In the genomic region with DNA sequence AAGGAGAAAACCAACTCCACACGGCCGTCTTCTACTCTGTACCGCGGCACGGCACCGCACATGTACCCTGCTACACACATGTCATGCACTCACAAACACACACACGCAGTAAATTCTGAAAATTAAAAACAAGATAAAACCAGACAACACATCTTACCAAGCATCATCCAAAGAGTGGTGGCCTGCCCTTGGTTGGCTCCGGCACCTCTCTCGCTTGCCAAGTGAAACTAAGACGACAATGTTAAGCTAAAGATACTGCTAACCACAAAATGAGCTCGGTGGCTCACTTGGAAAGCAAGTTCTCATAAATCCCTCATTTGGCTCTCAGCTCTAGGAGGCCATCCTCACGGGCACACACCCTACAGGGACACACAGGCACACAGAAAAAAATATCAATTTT, we compare ENCODE assay signal across 17 mouse cellular contexts. TPM values are rescaled to one million over a fixed set of nuclear protein-coding genes. Genes with fewer than 3 reads are reported as not detected.
A peak's percentile ranks its signal among the peaks of the same experiment; 100 is the strongest.
DNase-seq lines count a peak whose midpoint lies in the region; ATAC-seq lines count a peak whose summit lies in the region.
"Had no signal": no experiment of that assay in that cellular context is flagged by ENCODE, and none has a peak within 500 bp of the region (broad histone marks: within the 10 kb centered on the region; RNA-seq: fewer than 3 reads in every experiment).

No protein-coding gene starts in this region.

- no peaks in the 10 kb centered on the region; the same call in 1 of the 2 replicates for H3K36me3 ChIP-seq in liver, embryonic 12.5 days
- H3K36me3 ChIP-seq: hindbrain, embryonic 13.5 days; limb, embryonic 10.5 days; neural tube, embryonic 13.5 days had no signal

- no peak overlapping the region for H3K4me3 ChIP-seq in liver, embryonic 12.5 days
- H3K4me3 ChIP-seq: forebrain, embryonic 10.5 days; hindbrain, embryonic 13.5 days; limb, embryonic 10.5 days; neural tube, embryonic 13.5 days had no signal

- H3K4me2 ChIP-seq in liver, embryonic 12.5 days: peak overlapping the region; percentile 9; the same call in 1 of the 2 replicates
- H3K4me2 ChIP-seq: hindbrain, embryonic 13.5 days; neural tube, embryonic 13.5 days had no signal

- H3K9ac ChIP-seq in liver, embryonic 12.5 days: no peak overlapping the region
- H3K9ac ChIP-seq: hindbrain, embryonic 13.5 days; neural tube, embryonic 13.5 days had no signal

- H3K27me3 ChIP-seq in liver, embryonic 12.5 days (replicated peaks): no peaks in the 10 kb centered on the region
- H3K27me3 ChIP-seq: hindbrain, embryonic 13.5 days; neural tube, embryonic 13.5 days had no signal

- H3K4me1 ChIP-seq in liver, embryonic 12.5 days: peaks cover 71% of the 10 kb centered on the region

- ATAC-seq in liver, embryonic 12.5 days: no peak
- ATAC-seq in megakaryocyte progenitor cell, adult 5-6 weeks (replicated peaks; ENCODE audit: poor library complexity): peak; percentile 62
- ATAC-seq: intestine, postnatal 0 days had no signal

- no peak for DNase-seq in liver
- peak; percentile 41 for DNase-seq in 416B (ENCODE audit: low read depth)
- DNase-seq in MEL-GATA-1-ER (ENCODE audit: extremely low read depth, low read depth): peak; percentile 64
- no peak for DNase-seq in left cerebral cortex, adult 18-20 months (ENCODE audit: low spot score in 2 of 2)
- no peak for DNase-seq in layer of hippocampus, adult 11-12 months (ENCODE audit: low spot score)
- DNase-seq: cerebellum, adult 11-12 months; gastrocnemius, postnatal 25 days; kidney, postnatal 25 days; retina, postnatal 1 day; thymus, postnatal 4 days had no signal

- no peak overlapping the region for H3K27ac ChIP-seq in liver, embryonic 12.5 days
- H3K27ac ChIP-seq: forebrain, embryonic 10.5 days; hindbrain, embryonic 13.5 days; limb, embryonic 10.5 days had no signal

- 62% methylated on average over 12 of the region's 12 CpGs for WGBS in liver, embryonic 12.5 days (ENCODE audit: insufficient replicate concordance)

- no peaks in the 10 kb centered on the region for H3K9me3 ChIP-seq in liver, embryonic 12.5 days (replicated peaks)
- H3K9me3 ChIP-seq: forebrain, embryonic 10.5 days; hindbrain, embryonic 13.5 days; limb, embryonic 10.5 days; neural tube, embryonic 13.5 days had no signal

RNA-seq across cellular contexts. Expression of gene Coro1c, which starts 9.0 kb away (rescaled TPM):
- polyA plus RNA-seq in liver, embryonic 12.5 days (2016; fragmentation: Nextera tagmentation; extraction: Ambion mirVana): 78.7 and 78.8 TPM in 2 replicates
- total RNA-seq in megakaryocyte progenitor cell, adult 5-6 weeks (2015): 59.7 and 63.9 TPM in 2 replicates
- 81.8 and 83.9 TPM in 2 replicates for total RNA-seq in megakaryocyte progenitor cell, adult 5-6 weeks (2017)
- total RNA-seq in left cerebral cortex, adult 18-20 months (2021): 10 to 100 TPM; 86.7 to 88.5 TPM

Comparison
In these comparisons a context has a peak if more than half of its experiments do, and no peak if none do; other contexts are left out.
1. DNase-seq: peak in 416B (single experiment) and MEL-GATA-1-ER (single experiment); none in liver (single experiment), left cerebral cortex, adult 18-20 months (0 of 2) and layer of hippocampus, adult 11-12 months (single experiment).